Mouse (Mus musculus): Measurements from ENCODE around the gene Gsx1.
A peak's percentile ranks its signal among the peaks of the same experiment; 100 is the strongest.

Gene Gsx1

GRCm38 (mm10) chr5:147207852-147208251 is 19.4 kb downstream of the Gsx1 start:
- DNase-seq: no peak

DNA sequence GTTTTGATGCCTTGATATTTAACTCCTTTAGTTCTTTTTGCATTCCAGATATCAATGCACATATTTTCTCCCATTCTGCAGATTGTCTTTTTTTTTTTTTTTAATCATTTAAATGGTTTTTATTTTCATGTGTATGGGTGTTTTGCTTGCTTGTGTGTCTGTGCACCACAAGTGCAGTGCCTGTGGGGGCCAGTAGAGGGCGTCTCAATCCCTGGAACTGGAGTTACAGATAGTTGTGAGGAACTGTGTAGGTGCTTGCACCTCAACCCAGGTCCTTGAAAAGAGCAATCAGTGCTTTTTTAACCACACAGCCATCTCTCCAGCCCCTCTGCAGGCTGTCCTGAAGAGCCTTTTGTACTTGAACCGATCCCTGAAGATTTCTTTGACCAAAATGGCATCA is 20.0 kb downstream of the Gsx1 start:
- no peak for DNase-seq

GRCm38 (mm10) chr5:147227354-147228112 is 39.0 kb downstream of the Gsx1 start:
- DNase-seq: peak; percentile 79 to 87

DNA sequence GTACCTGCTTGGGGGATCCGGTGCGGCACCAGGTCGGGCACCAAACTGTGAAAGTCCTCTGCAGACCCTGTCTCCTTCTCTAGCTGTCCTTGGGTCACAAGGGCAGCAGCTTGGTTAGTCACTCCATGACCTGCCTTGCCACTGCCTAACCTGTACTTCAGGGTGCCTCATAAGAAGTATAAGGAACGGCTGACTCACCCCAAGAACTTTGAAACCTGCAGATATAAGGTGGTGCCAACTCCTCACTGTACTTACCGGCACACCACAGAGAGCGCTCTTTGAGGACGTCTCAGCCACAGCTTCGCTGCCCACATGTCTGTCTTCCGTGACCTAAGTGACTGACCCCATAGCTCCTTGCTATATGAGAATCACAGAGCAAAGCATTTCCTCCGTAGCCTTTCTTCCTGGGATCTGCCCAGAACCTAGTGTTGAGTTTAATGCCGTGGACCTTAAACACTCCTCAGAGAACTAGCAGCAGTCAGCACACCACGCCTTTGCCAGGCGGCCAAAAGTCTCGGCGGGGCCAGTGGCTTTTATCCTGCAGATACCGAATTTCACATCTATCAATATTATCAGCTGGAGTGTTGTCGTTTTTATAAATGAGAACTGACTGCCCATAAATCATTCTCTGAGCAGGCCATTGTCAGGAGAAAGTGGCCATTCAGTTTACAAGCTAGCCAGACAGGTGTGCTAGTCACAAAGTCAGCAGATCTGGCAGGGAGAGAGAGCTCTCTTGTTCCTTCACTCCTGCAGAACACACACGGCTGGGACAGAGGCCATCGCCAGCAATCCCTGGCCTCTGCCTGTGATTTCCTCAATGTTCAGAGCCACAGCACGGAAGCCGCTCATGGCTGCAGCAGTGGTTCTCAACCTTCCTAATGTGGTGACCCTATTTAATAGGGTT is 47.2 kb downstream of the Gsx1 start:
- no peak for DNase-seq
